Mouse (Mus musculus): ENCODE measurements at regions not wholly inside any gene's neighbourhood (a gene's known extent, or its start where the extent isn't known, plus 50 kb on each side); places are given as distances from the start of the nearest gene placed in this dataset.
A peak's percentile ranks its signal among the peaks of the same experiment; 100 is the strongest.

- Histone ChIP-seq H3K27me3 (ENCODE audit: control insufficient read depth, insufficient read depth, low read length) (no peaks in the 10 kb centered on the region), H3K4me3 (ENCODE audit: low read depth, low read length) (no peak overlapping the region), H3K4me2 (no peak overlapping the region), H3K27ac (ENCODE audit: low read depth, low read length) (no peak overlapping the region), H3K9me3 (ENCODE audit: control insufficient read depth, low read length) (no peaks in the 10 kb centered on the region), H3K4me1 (ENCODE audit: control insufficient read depth, insufficient read depth, low read length) (no peaks in the 10 kb centered on the region), H3K36me3 (ENCODE audit: control insufficient read depth, insufficient read depth, low read length) (no peaks in the 10 kb centered on the region), H3K9ac (ENCODE audit: low read length) (no peak overlapping the region)
- ATAC-seq (ENCODE audit: low FRiP score) (no peak), DNase-seq (ENCODE audit: low spot score, missing footprints) (no peak)
- 80% methylated on average over 1 of the region's 1 CpGs for WGBS
These were observed 402.0 kb upstream of the Marcks start for GRCm38 (mm10) chr10:37540703-37541102.

- Histone ChIP-seq H3K36me3 (ENCODE audit: control insufficient read depth, insufficient read depth, low read length) (no peaks in the 10 kb centered on the region), H3K4me3 (ENCODE audit: low read depth, low read length) (no peak overlapping the region), H3K27me3 (ENCODE audit: control insufficient read depth, insufficient read depth, low read length) (no peaks in the 10 kb centered on the region), H3K4me1 (ENCODE audit: control insufficient read depth, insufficient read depth, low read length) (no peaks in the 10 kb centered on the region), H3K4me2 (no peak overlapping the region), H3K27ac (ENCODE audit: low read depth, low read length) (no peak overlapping the region), H3K9ac (ENCODE audit: low read length) (no peak overlapping the region), H3K9me3 (ENCODE audit: control insufficient read depth, low read length) (no peaks in the 10 kb centered on the region)
- ATAC-seq (ENCODE audit: low FRiP score) (no peak), DNase-seq (ENCODE audit: low spot score, missing footprints) (no peak)
- 58% methylated on average over 3 of the region's 3 CpGs for WGBS
These were observed 367.4 kb upstream of the Marcks start for GRCm38 (mm10) chr10:37505966-37506615.

- Histone ChIP-seq H3K4me3 (ENCODE audit: low read depth, low read length) (no peak overlapping the region), H3K27me3 (ENCODE audit: control insufficient read depth, insufficient read depth, low read length) (no peaks in the 10 kb centered on the region), H3K36me3 (ENCODE audit: control insufficient read depth, insufficient read depth, low read length) (no peaks in the 10 kb centered on the region), H3K9me3 (ENCODE audit: control insufficient read depth, low read length) (no peaks in the 10 kb centered on the region), H3K9ac (ENCODE audit: low read length) (no peak overlapping the region), H3K4me1 (ENCODE audit: control insufficient read depth, insufficient read depth, low read length) (no peaks in the 10 kb centered on the region), H3K27ac (ENCODE audit: low read depth, low read length) (no peak overlapping the region), H3K4me2 (no peak overlapping the region)
- no peak for ATAC-seq (ENCODE audit: low FRiP score)
- 81% methylated on average over 2 of the region's 2 CpGs for WGBS
- DNase-seq (ENCODE audit: low spot score, missing footprints) = peak; percentile 82
These were observed 365.7 kb upstream of the Marcks start for GRCm38 (mm10) chr10:37504468-37504867.

GRCm38 (mm10) chr10:37502505-37502904 is 363.8 kb upstream of the Marcks start:
- DNase-seq (ENCODE audit: low spot score, missing footprints) (no peak), ATAC-seq (ENCODE audit: low FRiP score) (no peak)
- Histone ChIP-seq H3K9ac (ENCODE audit: low read length) (no peak overlapping the region), H3K9me3 (ENCODE audit: control insufficient read depth, low read length) (no peaks in the 10 kb centered on the region), H3K27ac (ENCODE audit: low read depth, low read length) (no peak overlapping the region), H3K4me2 (no peak overlapping the region), H3K4me1 (ENCODE audit: control insufficient read depth, insufficient read depth, low read length) (no peaks in the 10 kb centered on the region), H3K4me3 (ENCODE audit: low read depth, low read length) (no peak overlapping the region), H3K36me3 (ENCODE audit: control insufficient read depth, insufficient read depth, low read length) (no peaks in the 10 kb centered on the region), H3K27me3 (ENCODE audit: control insufficient read depth, insufficient read depth, low read length) (no peaks in the 10 kb centered on the region)

GRCm38 (mm10) chr10:37501043-37501442 is 362.3 kb upstream of the Marcks start:
- H3K9me3 ChIP-seq (ENCODE audit: control insufficient read depth, low read length) = no peaks in the 10 kb centered on the region
- 91% methylated on average over 2 of the region's 2 CpGs for WGBS
- H3K9ac ChIP-seq (ENCODE audit: low read length) = no peak overlapping the region
- DNase-seq (ENCODE audit: low spot score, missing footprints) = peak; percentile 65
- H3K27ac ChIP-seq (ENCODE audit: low read depth, low read length) = no peak overlapping the region
- no peak overlapping the region for H3K4me3 ChIP-seq (ENCODE audit: low read depth, low read length)
- H3K4me1 ChIP-seq (ENCODE audit: control insufficient read depth, insufficient read depth, low read length) = no peaks in the 10 kb centered on the region
- H3K36me3 ChIP-seq (ENCODE audit: control insufficient read depth, insufficient read depth, low read length) = no peaks in the 10 kb centered on the region
- no peak for ATAC-seq (ENCODE audit: low FRiP score)
- H3K4me2 ChIP-seq = no peak overlapping the region
- no peaks in the 10 kb centered on the region for H3K27me3 ChIP-seq (ENCODE audit: control insufficient read depth, insufficient read depth, low read length)

- H3K9me3 ChIP-seq (ENCODE audit: control insufficient read depth, low read length) = no peaks in the 10 kb centered on the region
- H3K36me3 ChIP-seq (ENCODE audit: control insufficient read depth, insufficient read depth, low read length) = no peaks in the 10 kb centered on the region
- no peaks in the 10 kb centered on the region for H3K27me3 ChIP-seq (ENCODE audit: control insufficient read depth, insufficient read depth, low read length)
- H3K9ac ChIP-seq (ENCODE audit: low read length) = no peak overlapping the region
- no peak overlapping the region for H3K4me2 ChIP-seq
- ATAC-seq (ENCODE audit: low FRiP score) = no peak
- 94% methylated on average over 1 of the region's 1 CpGs for WGBS
- DNase-seq (ENCODE audit: low spot score, missing footprints) = peak; percentile 57
- no peak overlapping the region for H3K4me3 ChIP-seq (ENCODE audit: low read depth, low read length)
- no peak overlapping the region for H3K27ac ChIP-seq (ENCODE audit: low read depth, low read length)
- no peaks in the 10 kb centered on the region for H3K4me1 ChIP-seq (ENCODE audit: control insufficient read depth, insufficient read depth, low read length)
These were observed 356.7 kb upstream of the Marcks start for GRCm38 (mm10) chr10:37495467-37495866.

GRCm38 (mm10) chr10:37494552-37495166 is 355.9 kb upstream of the Marcks start:
- H3K9me3 ChIP-seq (ENCODE audit: control insufficient read depth, low read length) = no peaks in the 10 kb centered on the region
- no peak overlapping the region for H3K4me3 ChIP-seq (ENCODE audit: low read depth, low read length)
- no peaks in the 10 kb centered on the region for H3K27me3 ChIP-seq (ENCODE audit: control insufficient read depth, insufficient read depth, low read length)
- H3K4me2 ChIP-seq = no peak overlapping the region
- no peaks in the 10 kb centered on the region for H3K4me1 ChIP-seq (ENCODE audit: control insufficient read depth, insufficient read depth, low read length)
- no peak overlapping the region for H3K9ac ChIP-seq (ENCODE audit: low read length)
- no peak for ATAC-seq (ENCODE audit: low FRiP score)
- no peaks in the 10 kb centered on the region for H3K36me3 ChIP-seq (ENCODE audit: control insufficient read depth, insufficient read depth, low read length)
- WGBS = 38% methylated on average over 3 of the region's 3 CpGs
- DNase-seq (ENCODE audit: low spot score, missing footprints) = peak; percentile 33
- no peak overlapping the region for H3K27ac ChIP-seq (ENCODE audit: low read depth, low read length)

GRCm38 (mm10) chr10:37494098-37494497 is 355.4 kb upstream of the Marcks start:
- H3K9me3 ChIP-seq (ENCODE audit: control insufficient read depth, low read length) = no peaks in the 10 kb centered on the region
- DNase-seq (ENCODE audit: low spot score, missing footprints) (peak; percentile 60), ATAC-seq (ENCODE audit: low FRiP score) (no peak)
- no peak overlapping the region for H3K4me3 ChIP-seq (ENCODE audit: low read depth, low read length)
- WGBS = 48% methylated on average over 2 of the region's 2 CpGs
- no peaks in the 10 kb centered on the region for H3K36me3 ChIP-seq (ENCODE audit: control insufficient read depth, insufficient read depth, low read length)
- H3K9ac ChIP-seq (ENCODE audit: low read length) = no peak overlapping the region
- no peak overlapping the region for H3K27ac ChIP-seq (ENCODE audit: low read depth, low read length)
- H3K27me3 ChIP-seq (ENCODE audit: control insufficient read depth, insufficient read depth, low read length) = no peaks in the 10 kb centered on the region
- no peak overlapping the region for H3K4me2 ChIP-seq
- no peaks in the 10 kb centered on the region for H3K4me1 ChIP-seq (ENCODE audit: control insufficient read depth, insufficient read depth, low read length)

- Histone ChIP-seq H3K4me2 (no peak overlapping the region), H3K9ac (ENCODE audit: low read length) (no peak overlapping the region), H3K27ac (ENCODE audit: low read depth, low read length) (no peak overlapping the region), H3K4me1 (ENCODE audit: control insufficient read depth, insufficient read depth, low read length) (no peaks in the 10 kb centered on the region), H3K4me3 (ENCODE audit: low read depth, low read length) (no peak overlapping the region), H3K9me3 (ENCODE audit: control insufficient read depth, low read length) (no peaks in the 10 kb centered on the region), H3K36me3 (ENCODE audit: control insufficient read depth, insufficient read depth, low read length) (no peaks in the 10 kb centered on the region), H3K27me3 (ENCODE audit: control insufficient read depth, insufficient read depth, low read length) (no peaks in the 10 kb centered on the region)
- WGBS = 77% methylated on average over 6 of the region's 6 CpGs
- no peak for DNase-seq (ENCODE audit: low spot score, missing footprints)
- no peak for ATAC-seq (ENCODE audit: low FRiP score)
These were observed 345.7 kb upstream of the Marcks start for GRCm38 (mm10) chr10:37484311-37485023.
